In the genomic region with DNA sequence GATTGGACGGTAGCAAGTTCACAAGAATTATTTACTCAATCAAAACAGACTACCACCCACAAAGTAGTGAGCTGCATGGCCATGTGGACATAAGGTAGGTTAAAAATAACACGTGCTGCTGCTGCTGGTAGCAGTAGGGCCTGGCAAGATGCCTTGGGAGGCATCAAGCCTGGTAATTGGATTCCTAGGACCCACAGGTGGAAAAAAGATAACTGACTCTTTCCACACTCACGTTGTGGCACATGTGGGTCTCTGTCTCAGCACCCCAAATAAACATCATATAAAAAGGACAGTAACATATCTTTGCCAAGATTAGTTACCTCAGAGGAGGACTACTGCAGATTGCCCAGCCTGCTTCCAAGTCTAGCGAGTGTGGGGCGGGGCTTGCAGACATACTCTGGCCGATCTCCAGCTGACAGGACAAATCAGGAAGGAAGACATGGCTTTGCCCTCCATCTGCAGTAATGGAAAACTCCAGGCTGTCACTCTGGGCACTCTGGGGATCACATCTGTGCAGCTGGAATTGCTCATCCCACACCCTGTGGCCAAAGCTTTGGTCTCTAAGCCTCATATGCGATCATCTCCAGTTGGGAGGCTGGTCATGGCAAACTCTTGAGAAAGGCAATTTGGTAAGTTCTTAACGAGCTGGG, we compare ENCODE assay signal across 10 mouse cellular contexts.
A peak's percentile ranks its signal among the peaks of the same experiment; 100 is the strongest.
DNase-seq lines count a peak whose midpoint lies in the region; ATAC-seq and TF ChIP-seq lines count a peak whose summit lies in the region.
"Had no signal": no experiment of that assay in that cellular context is flagged by ENCODE, and none has a peak within 500 bp of the region (broad histone marks: within the 10 kb centered on the region; RNA-seq: fewer than 3 reads in every experiment).

No protein-coding gene starts in this region.

- H3K36me3 ChIP-seq in midbrain, embryonic 11.5 days (ENCODE audit: control insufficient read depth, insufficient read depth, low read length): no peaks in the 10 kb centered on the region

- no peak overlapping the region for H3K9ac ChIP-seq in midbrain, embryonic 11.5 days (ENCODE audit: low read length)

- H3K9me3 ChIP-seq in midbrain, embryonic 11.5 days (ENCODE audit: control insufficient read depth, low read length): no peaks in the 10 kb centered on the region

- intact Hi-C loops in left cerebral cortex, adult 2 months (cut with DNase I): no loop called here

- DNase-seq in left cerebral cortex, adult 18-20 months (ENCODE audit: low spot score in 2 of 2): peak; percentile 12 to 17
- no peak for DNase-seq in left cerebral cortex, adult 2 months (ENCODE audit: extremely low spot score in 1 of 2, low spot score in 2 of 2)
- peak; percentile 73 to 83 for DNase-seq in gastrocnemius, adult 8-10 months (ENCODE audit: low spot score in 2 of 2)
- DNase-seq in kidney, postnatal 25 days: peak; percentile 44 to 48
- DNase-seq in right cerebral cortex, postnatal 25 days: peak; percentile 15
- DNase-seq in adipocyte (ENCODE audit: low spot score): no peak
- DNase-seq in urinary bladder, postnatal 25 days (ENCODE audit: low spot score): no peak
- no peak for DNase-seq in midbrain, embryonic 11.5 days (ENCODE audit: low spot score, missing footprints)
- DNase-seq: layer of hippocampus, adult 9-11 months had no signal

- no peaks in the 10 kb centered on the region for H3K4me1 ChIP-seq in midbrain, embryonic 11.5 days (ENCODE audit: control insufficient read depth, insufficient read depth, low read length)

- no peak for TF ChIP-seq CTCF in left cerebral cortex, adult 2 months (IDR thresholded peaks at IDR 0.05)

- no peak overlapping the region for H3K4me2 ChIP-seq in midbrain, embryonic 11.5 days

- H3K4me3 ChIP-seq in left cerebral cortex, adult 2 months: no peak overlapping the region
- no peak overlapping the region for H3K4me3 ChIP-seq in midbrain, embryonic 11.5 days (ENCODE audit: low read depth, low read length)

- H3K27ac ChIP-seq in left cerebral cortex, adult 2 months: no peak overlapping the region
- H3K27ac ChIP-seq in midbrain, embryonic 11.5 days (ENCODE audit: low read depth, low read length): no peak overlapping the region
- H3K27ac ChIP-seq: macrophage had no signal

- ATAC-seq in midbrain, embryonic 11.5 days (ENCODE audit: low FRiP score): no peak

- H3K27me3 ChIP-seq in midbrain, embryonic 11.5 days (ENCODE audit: control insufficient read depth, insufficient read depth, low read length): no peaks in the 10 kb centered on the region

- 88% methylated on average over 8 of the region's 8 CpGs for WGBS in midbrain, embryonic 11.5 days

Comparison
In these comparisons a context has a peak if more than half of its experiments do, and no peak if none do; other contexts are left out.
1. DNase-seq: peak in left cerebral cortex, adult 18-20 months (2 of 2), gastrocnemius, adult 8-10 months (2 of 2), kidney, postnatal 25 days (2 of 2) and right cerebral cortex, postnatal 25 days (single experiment); none in left cerebral cortex, adult 2 months (0 of 2), adipocyte (single experiment), urinary bladder, postnatal 25 days (single experiment) and midbrain, embryonic 11.5 days (single experiment).